Mouse (Mus musculus) liver, postnatal 0 days (tissue): ENCODE measurements at regions not wholly inside any gene's neighbourhood (a gene's known extent, or its start where the extent isn't known, plus 50 kb on each side); places are given as distances from the start of the nearest gene placed in this dataset.

Source experiments
- CTCF ChIP-seq: sonication (generic); IDR thresholded peaks from 2 replicates; pipeline ENCODE4 v1.5.1; 2016; ENCODE audit warnings: antibody characterized with exemption, low read depth
- EP300 ChIP-seq: IDR thresholded peaks from 2 replicates; pipeline ENCODE4 v1.6.1; 2016; ENCODE audit warnings: antibody characterized with exemption, low read depth, mild to moderate bottlenecking

- TF ChIP-seq CTCF = no peak
- no peak for TF ChIP-seq EP300
Measured at GRCm38 (mm10) chr14:106219293-106219797, 113.3 kb downstream of the Trim52 start.
